Mouse (Mus musculus) megakaryocyte, embryonic 14.5 days (primary cell): ENCODE measurements at regions not wholly inside any gene's neighbourhood (a gene's known extent, or its start where the extent isn't known, plus 50 kb on each side); places are given as distances from the start of the nearest gene placed in this dataset.
"Not testable (repeated sequence)": the region's sequence is repeated elsewhere in the genome, so short reads cannot be mapped to it uniquely, and the experiment has no call there.

Source experiments
- H3K27me3 ChIP-seq: replicated peaks from 2 replicates; pipeline ENCODE3; 2012; ENCODE audit warnings: inconsistent platforms
- H3K36me3 ChIP-seq: replicated peaks from 2 replicates; pipeline ENCODE3; 2012; ENCODE audit warnings: low read length, inconsistent platforms, mixed read lengths
- H3K4me1 ChIP-seq: 2 replicates; pipeline ENCODE4 v1.6.1; 2012; ENCODE audit warnings: inconsistent platforms
- H3K4me3 ChIP-seq: replicated peaks from 2 replicates; pipeline ENCODE3; 2012; ENCODE audit warnings: moderate library complexity, mild to moderate bottlenecking, inconsistent platforms
- H3K9me3 ChIP-seq: 2 replicates; pipeline ENCODE4 v1.6.1; 2012; ENCODE audit warnings: inconsistent platforms
- FLI1 ChIP-seq: IDR thresholded peaks from 2 replicates; pipeline ENCODE4 v1.6.1; 2012; ENCODE audit warnings: low read length, inconsistent platforms, mixed read lengths
- GATA1 ChIP-seq: IDR thresholded peaks from 3 replicates; pipeline ENCODE4 v1.6.1; 2012; ENCODE audit warnings: mixed read lengths, low read length, inconsistent platforms, borderline replicate concordance

GRCm38 (mm10) chr16:51048169-51048568 is 457.2 kb upstream of the Ccdc54 start:
- H3K36me3 ChIP-seq = no peaks in the 10 kb centered on the region
- no peak for TF ChIP-seq FLI1

GRCm38 (mm10) chr16:51041311-51041710 is 450.4 kb upstream of the Ccdc54 start:
- Histone ChIP-seq H3K9me3 (0 out of 2 replicates have a peak, but pooled peaks cover 2% of the 10 kb centered on the region), H3K4me3 (no peak overlapping the region), H3K4me1 (no peaks in the 10 kb centered on the region), H3K36me3 (no peaks in the 10 kb centered on the region), H3K27me3 (no peaks in the 10 kb centered on the region)
- no peak for TF ChIP-seq GATA1
- TF ChIP-seq FLI1 = no peak

More at GRCm38 (mm10) chr16:51048169-51048568, 457.2 kb upstream of the Ccdc54 start:
- Histone ChIP-seq H3K4me3 (no peak overlapping the region), H3K27me3 (no peaks in the 10 kb centered on the region), H3K4me1 (no peaks in the 10 kb centered on the region), H3K9me3 (0 out of 2 replicates have a peak, but pooled peaks cover 2% of the 10 kb centered on the region)

GRCm38 (mm10) chr16:51002876-51003275 is 411.9 kb upstream of the Ccdc54 start:
- Histone ChIP-seq H3K36me3 (no peaks in the 10 kb centered on the region), H3K9me3 (0 out of 2 replicates have a peak, but pooled peaks cover 2% of the 10 kb centered on the region), H3K27me3 (no peaks in the 10 kb centered on the region), H3K4me1 (no peaks in the 10 kb centered on the region), H3K4me3 (no peak overlapping the region)
- TF ChIP-seq FLI1 = no peak
- TF ChIP-seq GATA1 = no peak

- TF ChIP-seq FLI1 (no peak), GATA1 (no peak)
- H3K4me3 ChIP-seq = no peak overlapping the region
- no peaks in the 10 kb centered on the region for H3K4me1 ChIP-seq
- H3K36me3 ChIP-seq = no peaks in the 10 kb centered on the region
- H3K9me3 ChIP-seq = no peaks in the 10 kb centered on the region
- no peaks in the 10 kb centered on the region for H3K27me3 ChIP-seq
These were observed 373.4 kb upstream of the Ccdc54 start for GRCm38 (mm10) chr16:50964395-50964794.

GRCm38 (mm10) chr16:50944091-50944490 is 353.1 kb upstream of the Ccdc54 start:
- no peaks in the 10 kb centered on the region for H3K36me3 ChIP-seq
- no peak for TF ChIP-seq GATA1
- TF ChIP-seq FLI1 = no peak

GRCm38 (mm10) chr16:50943581-50943980 is 352.6 kb upstream of the Ccdc54 start:
- not testable (repeated sequence) for H3K9me3 ChIP-seq, H3K27me3 ChIP-seq, H3K4me3 ChIP-seq, H3K36me3 ChIP-seq, H3K4me1 ChIP-seq

More at GRCm38 (mm10) chr16:50944091-50944490, 353.1 kb upstream of the Ccdc54 start:
- peaks cover 4% of the 10 kb centered on the region; the same call in 1 of the 2 replicates for H3K9me3 ChIP-seq
- H3K4me3 ChIP-seq = no peak overlapping the region
- H3K4me1 ChIP-seq = no peaks in the 10 kb centered on the region
- no peaks in the 10 kb centered on the region for H3K27me3 ChIP-seq

- no peaks in the 10 kb centered on the region for H3K4me1 ChIP-seq
- H3K27me3 ChIP-seq = no peaks in the 10 kb centered on the region
- TF ChIP-seq FLI1 = no peak
- TF ChIP-seq GATA1 = no peak
These were observed 351.3 kb upstream of the Ccdc54 start for GRCm38 (mm10) chr16:50942291-50942690.

GRCm38 (mm10) chr16:50939316-50939715 is 348.4 kb upstream of the Ccdc54 start:
- H3K4me3 ChIP-seq = no peak overlapping the region

More at GRCm38 (mm10) chr16:50942291-50942690, 351.3 kb upstream of the Ccdc54 start:
- H3K36me3 ChIP-seq = no peaks in the 10 kb centered on the region
- H3K4me3 ChIP-seq = no peak overlapping the region
- peaks cover 4% of the 10 kb centered on the region; the same call in 1 of the 2 replicates for H3K9me3 ChIP-seq

GRCm38 (mm10) chr16:50907732-50908131 is 316.8 kb upstream of the Ccdc54 start:
- H3K4me1 ChIP-seq = no peaks in the 10 kb centered on the region
- H3K4me3 ChIP-seq = no peak overlapping the region
- TF ChIP-seq FLI1 = no peak
- H3K9me3 ChIP-seq = no peaks in the 10 kb centered on the region
- no peaks in the 10 kb centered on the region for H3K36me3 ChIP-seq
- no peaks in the 10 kb centered on the region for H3K27me3 ChIP-seq

More at GRCm38 (mm10) chr16:50939316-50939715, 348.4 kb upstream of the Ccdc54 start:
- no peaks in the 10 kb centered on the region for H3K36me3 ChIP-seq
- H3K27me3 ChIP-seq = no peaks in the 10 kb centered on the region
- H3K9me3 ChIP-seq = peaks cover 4% of the 10 kb centered on the region; the same call in 1 of the 2 replicates
- H3K4me1 ChIP-seq = no peaks in the 10 kb centered on the region
- TF ChIP-seq FLI1 (no peak), GATA1 (no peak)

- no peak for TF ChIP-seq FLI1
- TF ChIP-seq GATA1 = no peak
- H3K36me3 ChIP-seq = no peaks in the 10 kb centered on the region
- H3K4me1 ChIP-seq = no peaks in the 10 kb centered on the region
- H3K27me3 ChIP-seq = no peaks in the 10 kb centered on the region
- no peaks in the 10 kb centered on the region for H3K9me3 ChIP-seq
- H3K4me3 ChIP-seq = no peak overlapping the region
These were observed 308.2 kb upstream of the Ccdc54 start for GRCm38 (mm10) chr16:50899151-50899550.

- Histone ChIP-seq H3K36me3 (no peaks in the 10 kb centered on the region), H3K27me3 (no peaks in the 10 kb centered on the region), H3K4me3 (no peak overlapping the region), H3K9me3 (no peaks in the 10 kb centered on the region), H3K4me1 (no peaks in the 10 kb centered on the region)
- TF ChIP-seq GATA1 (no peak), FLI1 (no peak)
These were observed 287.0 kb upstream of the Ccdc54 start for GRCm38 (mm10) chr16:50877926-50878325.
